Mouse (Mus musculus) adrenal gland, adult 8-10 months (tissue): ENCODE measurements around the gene Cenpa. TPM values are rescaled to one million over a fixed set of nuclear protein-coding genes. Genes with fewer than 3 reads are reported as not detected.
A peak's percentile ranks its signal among the peaks of the same experiment; 100 is the strongest.
"Not testable (repeated sequence)": the region's sequence is repeated elsewhere in the genome, so short reads cannot be mapped to it uniquely, and the experiment has no call there.

Experiments
- DNase-seq: peaks from one replicate; pipeline ENCODE4 v3.0.0; 2022
- total RNA-seq, 4 experiments: library from RNA; stranded (reverse); gene quantifications; 2 replicates each; pipeline ENCODE4 v1.2.4; 2022

The Cenpa gene
- total RNA-seq, 4 experiments from 2014 or later = 4.3 to 11.4 (median 8.5) TPM

GRCm38 (mm10) chr5:30647396-30647795, 19.2 kb upstream of the Cenpa start:
- no peak for DNase-seq

- DNase-seq = peak; percentile 91
Observed at GRCm38 (mm10) chr5:30647815-30648560, 18.6 kb upstream of the Cenpa start, which contains the start of gene Slc35f6. Gene Slc35f6 (plus strand): TSS chr5:30647933.

GRCm38 (mm10) chr5:30649558-30649957, 17.0 kb upstream of the Cenpa start:
- DNase-seq = no peak

GRCm38 (mm10) chr5:30650756-30651155, 15.8 kb upstream of the Cenpa start:
- DNase-seq = no peak

GRCm38 (mm10) chr5:30651554-30651953, 15.0 kb upstream of the Cenpa start:
- DNase-seq = no peak

- no peak for DNase-seq
Observed at GRCm38 (mm10) chr5:30653246-30653645, 13.3 kb upstream of the Cenpa start.

- no peak for DNase-seq
Observed at GRCm38 (mm10) chr5:30655042-30655441, 11.5 kb upstream of the Cenpa start.

GRCm38 (mm10) chr5:30655526-30656195, 10.9 kb upstream of the Cenpa start:
- DNase-seq = no peak

GRCm38 (mm10) chr5:30659042-30659441, 7.5 kb upstream of the Cenpa start:
- DNase-seq = no peak

- no peak for DNase-seq
Observed at GRCm38 (mm10) chr5:30660278-30660677, 6.3 kb upstream of the Cenpa start.

GRCm38 (mm10) chr5:30660813-30661212, 5.8 kb upstream of the Cenpa start:
- DNase-seq = no peak

GRCm38 (mm10) chr5:30665360-30665759, 1.2 kb upstream of the Cenpa start:
- no peak for DNase-seq

- DNase-seq = no peak
Observed at GRCm38 (mm10) chr5:30665968-30666367, 609 bp upstream of the Cenpa start.

GRCm38 (mm10) chr5:30667215-30667614, 638 bp downstream of the Cenpa start:
- no peak for DNase-seq

- no peak for DNase-seq
Observed at GRCm38 (mm10) chr5:30667686-30668085, 1.1 kb downstream of the Cenpa start.

GRCm38 (mm10) chr5:30668637-30669495, 2.3 kb downstream of the Cenpa start:
- no peak for DNase-seq

GRCm38 (mm10) chr5:30669496-30669830, 2.9 kb downstream of the Cenpa start:
- DNase-seq = no peak

GRCm38 (mm10) chr5:30670091-30670490, 3.5 kb downstream of the Cenpa start:
- DNase-seq = no peak

GRCm38 (mm10) chr5:30674001-30674400, 7.4 kb downstream of the Cenpa start:
- DNase-seq = no peak

- no peak for DNase-seq
Observed at GRCm38 (mm10) chr5:30676800-30677199, 10.2 kb downstream of the Cenpa start.

GRCm38 (mm10) chr5:30678069-30678468, 11.5 kb downstream of the Cenpa start:
- DNase-seq = not testable (repeated sequence)

GRCm38 (mm10) chr5:30678722-30679296, 12.2 kb downstream of the Cenpa start:
- no peak for DNase-seq

- no peak for DNase-seq
Observed at GRCm38 (mm10) chr5:30679593-30679992, 13.0 kb downstream of the Cenpa start.
